Mouse (Mus musculus) layer of hippocampus, postnatal 25 days (tissue): ENCODE measurements around the gene Tbc1d15. TPM values are rescaled to one million over a fixed set of nuclear protein-coding genes. Genes with fewer than 3 reads are reported as not detected.

Source experiments
- DNase-seq, 2 experiments: peaks; one replicate each; pipeline ENCODE4 v3.0.0; 2022; ENCODE audit warnings: mixed read lengths in 2 of 2, low spot score in 1 of 2; ENCODE audit errors: extremely low spot score in 1 of 2
- total RNA-seq, 2 experiments: library from RNA; stranded (reverse); gene quantifications; 2 replicates each; pipeline ENCODE4 v1.2.3; 2021

The Tbc1d15 gene
- 10 to 100 TPM; 58.1 to 65.3 TPM for total RNA-seq

- DNase-seq = peak; percentile 88 to 97
These were observed at the start of gene Tbc1d15 for GRCm38 (mm10) chr10:115251088-115251934. Gene Tbc1d15, minus strand, starts transcription at chr10:115251467.

DNA sequence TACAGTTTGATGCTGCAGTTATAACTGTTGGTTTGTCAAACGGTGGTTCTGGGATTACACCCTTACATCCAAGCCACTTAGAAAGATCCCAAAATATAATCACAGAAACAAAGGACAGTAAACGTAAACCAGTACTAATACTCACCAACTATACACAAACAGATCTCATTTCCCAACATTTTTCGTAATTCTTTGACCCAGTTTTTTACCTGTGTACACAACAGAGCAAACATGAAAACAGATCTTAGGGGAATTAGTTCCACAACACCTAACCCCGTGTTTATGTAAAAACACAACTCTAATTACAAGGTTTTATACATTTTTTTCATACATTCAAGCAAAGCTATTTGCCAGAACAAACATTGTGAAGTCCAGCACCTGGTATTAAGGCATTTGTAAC lies 47.4 kb upstream of the Tbc1d15 start:
- DNase-seq = no peak

GRCm38 (mm10) chr10:115297582-115297981 lies 46.3 kb upstream of the Tbc1d15 start:
- DNase-seq = no peak

- DNase-seq = no peak
These were observed 45.2 kb upstream of the Tbc1d15 start for GRCm38 (mm10) chr10:115296401-115296935.

GRCm38 (mm10) chr10:115295162-115295561 lies 43.9 kb upstream of the Tbc1d15 start:
- no peak for DNase-seq

DNA sequence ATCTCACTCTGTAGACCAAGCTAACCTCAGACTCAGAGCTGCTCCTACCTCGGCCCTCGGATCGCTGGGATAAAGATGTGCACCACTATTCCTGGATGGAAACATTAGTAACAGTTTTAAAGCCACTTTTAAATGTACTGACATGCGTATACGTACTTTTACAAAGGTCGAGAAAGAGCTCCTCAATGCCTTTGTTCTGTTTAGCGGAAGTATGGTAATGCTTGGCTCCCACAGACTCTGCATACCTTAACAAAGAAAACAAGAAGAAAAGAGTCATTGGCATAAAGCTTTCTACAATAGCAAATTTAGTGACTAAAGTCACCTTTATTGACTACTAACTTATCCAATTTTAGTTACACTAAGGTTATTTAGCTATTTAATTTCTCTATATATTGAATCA lies 43.4 kb upstream of the Tbc1d15 start:
- no peak for DNase-seq

GRCm38 (mm10) chr10:115293946-115294345 lies 42.7 kb upstream of the Tbc1d15 start:
- DNase-seq = no peak

- DNase-seq = no peak
These were observed 39.4 kb upstream of the Tbc1d15 start for GRCm38 (mm10) chr10:115290671-115291070.

GRCm38 (mm10) chr10:115288856-115289255 lies 37.6 kb upstream of the Tbc1d15 start:
- DNase-seq = no peak

DNA sequence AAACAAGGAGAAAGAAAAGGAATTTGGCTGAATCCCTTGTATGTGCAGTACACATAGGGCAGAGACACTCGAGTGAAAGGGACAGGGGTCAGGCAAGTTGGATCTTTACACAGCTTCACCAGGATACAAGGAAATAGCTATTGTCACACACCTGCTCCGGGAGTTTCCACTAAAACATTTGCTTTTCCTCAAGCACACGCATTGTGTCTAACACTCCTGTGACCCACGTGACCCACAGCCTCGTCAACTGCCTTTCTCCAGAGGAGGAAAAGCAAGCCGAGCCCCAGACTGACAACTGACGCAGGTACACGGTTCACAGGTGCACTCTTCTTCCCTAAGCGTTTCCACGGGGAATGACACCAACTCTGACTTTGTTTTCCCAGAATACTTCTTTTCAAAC lies 32.9 kb upstream of the Tbc1d15 start:
- DNase-seq = no peak

DNA sequence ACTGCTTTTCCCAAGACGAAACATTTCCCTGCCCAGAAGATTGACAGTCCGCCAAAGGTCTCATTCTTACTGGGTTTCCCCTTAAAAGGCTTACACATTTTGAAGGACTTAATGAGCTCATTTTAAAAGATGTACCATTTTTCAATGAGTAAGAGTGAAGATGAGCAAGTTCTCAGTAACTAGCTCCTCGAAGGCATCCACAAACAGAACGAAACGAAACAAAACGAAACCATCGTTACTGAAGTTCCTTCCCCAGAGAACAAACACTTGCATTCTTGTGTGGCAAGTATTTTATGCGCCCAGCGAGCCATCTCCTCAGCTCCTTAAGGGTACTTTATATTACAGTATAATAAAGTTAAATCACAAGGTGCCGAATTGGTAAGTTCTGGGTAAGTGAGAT lies 30.1 kb upstream of the Tbc1d15 start:
- DNase-seq = no peak

DNA sequence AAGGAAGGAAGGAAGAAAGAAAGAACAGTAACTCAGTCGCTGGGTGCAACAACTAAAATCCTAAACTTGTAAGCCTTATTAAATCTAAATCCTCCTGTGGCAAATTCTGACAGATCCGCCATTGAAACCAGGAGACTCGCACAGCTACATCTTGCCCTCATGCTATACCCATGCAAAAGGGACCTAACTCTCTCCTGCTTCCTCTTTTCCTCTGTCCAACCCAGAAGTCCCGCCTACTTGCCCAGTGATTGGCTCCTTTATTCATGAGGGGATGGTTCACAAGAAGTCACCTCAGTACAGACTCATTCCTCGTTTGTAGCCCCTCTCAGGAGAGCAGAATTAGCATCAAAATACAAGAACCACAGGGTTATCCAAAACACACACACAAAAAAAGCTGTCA lies 20.4 kb upstream of the Tbc1d15 start:
- DNase-seq = no peak

DNA sequence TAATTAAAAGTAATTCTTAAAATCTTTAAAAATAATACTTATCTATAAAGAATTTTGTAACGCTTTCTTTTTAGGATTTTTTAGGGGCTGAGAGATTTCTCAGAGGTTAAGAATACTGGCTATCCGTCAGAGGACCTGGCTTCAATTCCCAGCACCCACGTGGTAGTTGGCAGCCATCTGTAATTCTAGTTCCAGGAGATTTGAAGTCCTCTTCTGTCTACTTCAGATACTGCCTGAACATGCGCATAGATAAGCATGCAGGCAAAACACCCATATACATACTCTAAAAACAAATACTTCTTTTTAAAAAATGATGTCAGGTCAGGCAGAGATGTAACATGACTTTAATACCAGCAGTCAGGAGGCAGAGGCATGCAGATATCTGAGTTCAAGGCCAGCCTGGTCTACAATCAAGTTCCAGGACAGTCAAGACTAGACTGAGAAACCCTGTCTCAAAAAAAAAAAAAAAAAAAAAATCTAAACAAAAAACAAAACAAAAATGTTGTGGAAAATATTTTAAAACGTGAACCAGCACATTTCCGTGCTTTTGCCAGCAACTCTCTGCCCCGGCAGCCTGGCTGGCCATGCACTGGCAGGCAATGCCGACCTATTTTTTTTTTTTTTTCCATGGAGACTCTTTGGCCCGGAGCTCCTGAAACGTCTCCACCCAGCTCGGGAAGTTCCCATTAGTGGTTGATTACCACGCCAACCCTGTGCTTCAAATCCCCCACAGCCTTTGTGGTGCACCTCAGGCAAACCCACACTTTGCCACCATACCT lies 19.5 kb upstream of the Tbc1d15 start:
- DNase-seq = no peak

DNA sequence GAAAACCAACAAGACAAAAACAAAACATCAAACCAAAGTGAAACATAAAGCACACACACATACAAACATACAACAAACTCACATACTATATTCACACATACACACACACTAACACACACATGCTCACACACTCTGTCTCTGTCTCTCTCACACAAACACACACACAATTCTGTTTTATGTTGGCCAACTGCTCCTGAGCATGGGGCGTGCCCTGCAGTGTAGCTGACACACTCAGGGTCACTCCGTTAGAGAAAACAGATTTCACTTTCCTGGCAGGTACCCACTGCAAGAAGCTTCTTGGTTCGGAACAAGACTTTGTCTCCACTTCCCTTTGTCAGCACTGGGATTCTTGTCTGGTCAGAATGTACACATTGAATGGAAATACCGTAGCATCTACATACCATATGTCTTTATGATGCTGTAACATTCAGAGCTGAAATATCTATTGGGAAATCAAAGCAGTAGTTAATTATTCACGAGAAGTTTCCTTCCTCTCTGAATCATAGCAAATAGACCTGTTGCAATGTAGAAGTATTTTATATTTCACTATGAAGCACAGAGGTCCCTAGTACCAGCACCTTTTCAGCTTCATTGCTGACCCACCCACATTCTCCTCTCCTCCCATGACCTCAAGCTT lies 11.8 kb upstream of the Tbc1d15 start:
- DNase-seq = no peak

- no peak for DNase-seq
These were observed 11.0 kb upstream of the Tbc1d15 start for GRCm38 (mm10) chr10:115262261-115262660.

DNA sequence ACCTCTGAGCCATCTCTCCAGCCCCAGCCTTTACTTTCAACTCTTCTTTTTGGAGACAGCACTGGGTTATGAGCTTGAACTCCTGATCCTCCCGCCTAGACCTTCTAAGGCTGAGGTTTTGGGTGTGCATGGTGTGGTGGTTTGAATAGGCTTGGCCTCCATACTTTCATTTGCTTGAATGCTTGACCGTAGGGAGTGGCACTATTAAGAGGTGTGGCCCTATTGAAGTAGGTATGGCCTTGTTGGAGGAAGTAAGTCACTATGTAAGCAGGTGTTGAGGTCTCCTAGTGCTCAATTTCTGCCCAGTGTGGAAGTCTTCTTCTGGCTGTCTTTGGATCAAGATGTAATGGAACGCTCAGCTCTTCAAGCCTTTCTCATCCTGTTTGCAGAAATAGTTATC lies 10.2 kb upstream of the Tbc1d15 start:
- no peak for DNase-seq

GRCm38 (mm10) chr10:115256162-115256561 lies 4.9 kb upstream of the Tbc1d15 start:
- DNase-seq = no peak

- no peak for DNase-seq
These were observed 2.3 kb upstream of the Tbc1d15 start for GRCm38 (mm10) chr10:115253521-115253920.

DNA sequence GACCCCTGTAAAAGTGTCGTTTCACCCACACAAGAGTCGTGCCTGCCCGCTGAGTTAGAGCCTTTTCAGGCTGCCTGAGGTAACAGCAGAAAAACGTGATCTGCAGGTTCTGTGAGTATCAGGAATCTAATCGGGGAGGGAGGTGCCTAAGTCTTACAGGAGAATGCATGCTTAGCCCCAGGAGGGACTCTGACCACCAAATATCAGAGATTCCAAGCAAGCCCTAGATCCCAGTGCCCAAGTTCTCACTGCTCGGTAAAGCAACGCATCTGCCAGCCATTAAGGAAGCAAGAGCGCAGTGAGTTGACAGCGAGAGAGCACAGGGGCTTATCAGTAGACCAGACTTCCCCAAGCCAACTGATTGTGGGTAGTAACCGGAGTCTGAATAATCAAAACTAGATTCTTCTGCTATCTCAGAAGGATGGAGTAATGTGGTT lies 1.1 kb upstream of the Tbc1d15 start:
- DNase-seq = no peak

- no peak for DNase-seq
These were observed 806 bp downstream of the Tbc1d15 start for GRCm38 (mm10) chr10:115250235-115251087.
